Mouse (Mus musculus) ES-Bruce4 (cell line): ENCODE results near the gene Mat1a. TPM values are rescaled to one million over a fixed set of nuclear protein-coding genes. Genes with fewer than 3 reads are reported as not detected.

ENCODE experiments used
- H3K27ac ChIP-seq: 2 replicates; pipeline ENCODE4 v1.5.1; 2012; ENCODE audit warnings: low read length, inconsistent platforms; ENCODE audit not compliant: insufficient read depth
- H3K27me3 ChIP-seq: 2 replicates; pipeline ENCODE4 v1.6.1; 2012; ENCODE audit warnings: mild to moderate bottlenecking, low read length, inconsistent platforms; ENCODE audit not compliant: control insufficient read depth, poor library complexity, insufficient read depth, severe bottlenecking
- H3K36me3 ChIP-seq: 2 replicates; pipeline ENCODE4 v1.6.1; 2012; ENCODE audit warnings: inconsistent platforms, mild to moderate bottlenecking, low read length, moderate library complexity; ENCODE audit not compliant: control insufficient read depth, poor library complexity, insufficient read depth, severe bottlenecking
- H3K4me1 ChIP-seq: one replicate; pipeline ENCODE4 v1.8.1; 2011; ENCODE audit warnings: low read length; ENCODE audit not compliant: control insufficient read depth, insufficient read depth
- H3K4me3 ChIP-seq: 2 replicates; pipeline ENCODE4 v1.5.1; 2011; ENCODE audit warnings: low read depth, mild to moderate bottlenecking, low read length
- H3K9ac ChIP-seq: 2 replicates; pipeline ENCODE4 v1.6.1; 2012; ENCODE audit warnings: low read depth, mild to moderate bottlenecking, inconsistent platforms; ENCODE audit not compliant: poor library complexity, severe bottlenecking
- H3K9me3 ChIP-seq: replicated peaks from 2 replicates; pipeline ENCODE4 v1.6.1; 2012; ENCODE audit warnings: mild to moderate bottlenecking, low read length, inconsistent platforms; ENCODE audit not compliant: control insufficient read depth, poor library complexity, insufficient read depth, severe bottlenecking
- CTCF ChIP-seq: IDR thresholded peaks from one replicate; pipeline ENCODE4 v1.8.1; 2011; ENCODE audit warnings: low read depth, low read length
- EP300 ChIP-seq: IDR thresholded peaks from 2 replicates; pipeline ENCODE4 v1.6.1; 2011; ENCODE audit warnings: low read depth, low read length; ENCODE audit not compliant: insufficient read depth
- POLR2A ChIP-seq: IDR thresholded peaks from one replicate; pipeline ENCODE4 v1.8.1; 2011; ENCODE audit warnings: low read length; ENCODE audit not compliant: insufficient read depth
- polyA plus RNA-seq: library from polyadenylated mRNA; stranded (reverse); fragments of >200 nt; gene quantifications from 2 replicates; pipeline ENCODE4 v1.2.4, GENCODE M21; 2011; ENCODE audit warnings: low read depth; ENCODE audit not compliant: missing spikeins, insufficient read depth, insufficient read length

Mat1a gene
- polyA plus RNA-seq, 1 experiment, result 0.52 TPM

GRCm38 (mm10) chr14:41147356-41147755 is 42.5 kb downstream of the Mat1a start:
- no peak overlapping the region for H3K27ac ChIP-seq
- no peak overlapping the region for H3K4me3 ChIP-seq
- no peaks in the 10 kb centered on the region for H3K4me1 ChIP-seq
- TF ChIP-seq EP300 (no peak), CTCF (no peak), POLR2A (no peak)
- no peaks in the 10 kb centered on the region for H3K9me3 ChIP-seq
- H3K36me3 ChIP-seq, result no peaks in the 10 kb centered on the region
- no peaks in the 10 kb centered on the region for H3K27me3 ChIP-seq
- H3K9ac ChIP-seq, result no peak overlapping the region

DNA sequence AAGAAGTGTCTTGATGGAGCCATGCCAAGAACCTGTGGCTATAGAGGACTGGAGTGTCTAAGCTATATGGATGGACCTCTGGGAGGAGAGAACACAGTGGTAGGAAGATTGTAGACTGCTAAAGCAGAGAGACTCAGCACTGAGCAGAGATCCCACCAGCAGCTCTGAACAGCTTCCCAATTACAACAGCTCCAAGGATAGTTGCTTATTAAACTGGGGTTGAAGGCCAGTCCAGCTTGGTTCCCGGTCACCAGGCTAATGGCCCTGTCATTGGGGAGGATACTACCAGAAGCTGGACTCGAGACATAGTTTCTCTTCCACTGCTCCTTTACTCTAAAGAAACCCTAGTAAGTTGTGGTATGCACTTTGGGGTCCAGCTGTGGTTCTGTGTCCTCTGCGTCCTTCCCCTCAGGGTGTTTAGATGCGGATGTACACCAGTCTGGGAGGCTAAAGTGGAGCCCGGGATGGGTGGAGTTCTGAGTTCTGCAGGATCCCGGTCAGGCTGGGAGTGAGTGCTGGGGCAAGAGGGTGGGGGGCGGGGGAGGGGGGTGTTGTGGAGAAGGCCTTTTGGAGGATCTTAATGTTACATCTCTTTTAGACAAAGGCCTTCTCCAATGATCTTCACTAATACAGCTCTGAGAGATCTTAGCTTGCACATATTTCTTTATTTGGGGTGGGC is 46.5 kb downstream of the Mat1a start, which contains the start of gene Mbl1:
Mbl1 (plus strand) TSS at position 239 of the 679 bp plus-strand sequence.
- no peak for TF ChIP-seq CTCF
- no peak for TF ChIP-seq POLR2A
- no peak for TF ChIP-seq EP300

DNA sequence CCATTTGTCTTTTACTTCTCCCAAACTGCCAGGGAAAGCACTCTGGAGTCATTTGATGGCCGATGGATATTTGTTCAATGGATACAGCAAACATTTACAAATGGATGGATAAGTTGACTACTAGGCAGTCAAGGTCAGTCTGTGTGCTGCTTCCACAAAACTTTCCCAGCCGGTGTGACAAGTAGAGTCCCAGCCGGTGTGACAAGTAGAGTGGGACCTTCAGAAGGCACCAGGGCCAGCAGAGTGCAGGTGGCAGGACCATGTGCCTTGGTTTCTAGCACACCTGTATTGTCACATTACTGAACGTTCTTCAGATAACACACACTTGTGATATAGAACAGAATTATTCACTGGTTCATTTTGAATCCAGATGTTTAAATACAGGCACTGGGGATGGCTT is 55.2 kb downstream of the Mat1a start:
- Histone ChIP-seq H3K36me3 (no peaks in the 10 kb centered on the region), H3K9ac (no peak overlapping the region), H3K4me1 (no peaks in the 10 kb centered on the region), H3K9me3 (no peaks in the 10 kb centered on the region), H3K27me3 (no peaks in the 10 kb centered on the region), H3K4me3 (no peak overlapping the region), H3K27ac (no peak overlapping the region)
- TF ChIP-seq CTCF (no peak), POLR2A (no peak)

More for the DNA sequence above, 46.5 kb downstream of the Mat1a start, which contains the start of gene Mbl1:
- Histone ChIP-seq H3K27ac (no peak within 1 kb of the TSS), H3K36me3 (no peaks in the 10 kb centered on the region), H3K4me1 (no peaks in the 10 kb centered on the region), H3K9me3 (no peaks in the 10 kb centered on the region), H3K9ac (no peak within 1 kb of the TSS), H3K27me3 (no peaks in the 10 kb centered on the region), H3K4me3 (no peak within 1 kb of the TSS)

- no peaks in the 10 kb centered on the region for H3K9me3 ChIP-seq
- H3K9ac ChIP-seq, result no peak overlapping the region
- H3K27me3 ChIP-seq, result no peaks in the 10 kb centered on the region
- no peak overlapping the region for H3K4me3 ChIP-seq
- no peak overlapping the region for H3K27ac ChIP-seq
- TF ChIP-seq CTCF (no peak), POLR2A (no peak), EP300 (no peak)
- no peaks in the 10 kb centered on the region for H3K4me1 ChIP-seq
- no peaks in the 10 kb centered on the region for H3K36me3 ChIP-seq
Measured at GRCm38 (mm10) chr14:41160743-41161142, 55.9 kb downstream of the Mat1a start.

GRCm38 (mm10) chr14:41162663-41163062 is 57.8 kb downstream of the Mat1a start:
- Histone ChIP-seq H3K27me3 (no peaks in the 10 kb centered on the region), H3K27ac (no peak overlapping the region), H3K4me1 (no peaks in the 10 kb centered on the region), H3K9me3 (no peaks in the 10 kb centered on the region), H3K36me3 (no peaks in the 10 kb centered on the region), H3K4me3 (no peak overlapping the region), H3K9ac (no peak overlapping the region)
- TF ChIP-seq CTCF, result peak; percentile 79
- no peak for TF ChIP-seq EP300

- Histone ChIP-seq H3K4me3 (no peak overlapping the region), H3K9me3 (no peaks in the 10 kb centered on the region), H3K27me3 (no peaks in the 10 kb centered on the region), H3K27ac (no peak overlapping the region), H3K9ac (no peak overlapping the region), H3K4me1 (no peaks in the 10 kb centered on the region), H3K36me3 (no peaks in the 10 kb centered on the region)
- no peak for TF ChIP-seq EP300
- no peak for TF ChIP-seq POLR2A
- TF ChIP-seq CTCF, result no peak
Measured at GRCm38 (mm10) chr14:41167278-41167677, 62.4 kb downstream of the Mat1a start.
